Mouse (Mus musculus): ENCODE measurements around the gene Akap17b. TPM values are rescaled to one million over a fixed set of nuclear protein-coding genes. Genes with fewer than 3 reads are reported as not detected.

Gene Akap17b
- total RNA-seq, 2 experiments from 2014 or later: 12.6 to 12.8 TPM

DNA sequence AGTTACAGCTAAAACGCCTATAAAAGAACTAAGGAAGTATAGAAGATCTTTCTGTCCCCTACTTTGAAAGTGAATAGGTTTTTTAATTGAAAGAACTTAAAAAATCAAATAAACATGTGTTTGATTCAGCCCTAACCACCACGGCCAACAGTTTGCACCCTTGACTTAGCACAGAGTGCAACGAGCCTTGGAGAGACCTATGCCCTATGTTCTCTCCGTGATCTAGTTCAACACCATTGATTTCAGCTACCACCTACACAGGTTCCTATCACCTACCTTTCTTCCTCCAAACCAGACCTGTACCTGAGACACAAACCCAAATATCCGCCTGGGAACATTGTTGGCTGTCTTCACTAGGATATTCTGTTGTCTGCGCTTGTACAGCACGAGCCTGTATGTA is 54.9 kb downstream of the Akap17b start:
- no peak for DNase-seq (ENCODE audit: low spot score in 2 of 2)
- intact Hi-C loops (cut with DNase I): no loop called here

DNA sequence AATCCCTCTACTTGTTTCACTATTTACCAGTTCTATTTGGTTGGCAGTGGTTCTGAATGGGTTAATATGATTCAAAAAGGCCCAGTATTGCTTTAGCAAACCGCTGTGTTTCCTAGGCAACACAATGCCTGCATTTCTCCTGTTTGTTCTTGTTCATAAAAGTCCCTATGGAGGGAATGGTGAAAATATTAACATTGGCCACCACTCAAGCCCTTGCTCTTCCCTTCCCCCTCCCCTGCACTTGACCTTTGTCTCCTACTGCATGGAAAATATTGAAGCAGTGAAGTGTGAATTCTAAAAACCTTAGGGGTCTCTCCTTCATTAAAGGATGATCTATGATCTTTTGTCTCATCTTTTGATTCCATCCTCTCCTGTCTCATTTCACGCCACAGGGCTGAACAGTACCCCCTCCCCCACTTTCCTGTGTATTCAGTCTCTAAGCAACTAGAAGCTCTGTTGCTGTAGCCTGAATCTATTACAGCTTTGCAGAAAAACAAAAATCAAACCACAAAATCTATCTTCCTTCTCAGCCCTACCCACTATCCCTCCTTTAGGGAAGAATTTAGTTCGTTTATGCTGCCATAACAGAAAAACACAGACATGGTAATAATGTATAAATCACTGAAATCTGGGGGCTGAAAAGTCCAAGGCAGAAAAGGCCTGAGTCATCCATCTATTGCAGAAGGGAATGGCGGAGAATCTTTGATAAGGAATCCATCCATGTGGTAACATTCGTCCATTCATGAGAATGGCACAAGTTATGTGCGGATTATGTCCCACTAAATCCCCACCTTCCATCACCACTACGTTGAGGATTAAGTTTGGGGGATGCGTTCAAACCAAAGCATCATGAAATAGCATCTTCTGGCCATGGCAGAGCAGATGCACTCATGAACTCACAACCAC is 57.6 kb downstream of the Akap17b start:
- peak in 1 of 2 experiments; percentile 27 for DNase-seq (ENCODE audit: low spot score in 2 of 2)
- intact Hi-C loops (cut with DNase I): no loop called here

DNA sequence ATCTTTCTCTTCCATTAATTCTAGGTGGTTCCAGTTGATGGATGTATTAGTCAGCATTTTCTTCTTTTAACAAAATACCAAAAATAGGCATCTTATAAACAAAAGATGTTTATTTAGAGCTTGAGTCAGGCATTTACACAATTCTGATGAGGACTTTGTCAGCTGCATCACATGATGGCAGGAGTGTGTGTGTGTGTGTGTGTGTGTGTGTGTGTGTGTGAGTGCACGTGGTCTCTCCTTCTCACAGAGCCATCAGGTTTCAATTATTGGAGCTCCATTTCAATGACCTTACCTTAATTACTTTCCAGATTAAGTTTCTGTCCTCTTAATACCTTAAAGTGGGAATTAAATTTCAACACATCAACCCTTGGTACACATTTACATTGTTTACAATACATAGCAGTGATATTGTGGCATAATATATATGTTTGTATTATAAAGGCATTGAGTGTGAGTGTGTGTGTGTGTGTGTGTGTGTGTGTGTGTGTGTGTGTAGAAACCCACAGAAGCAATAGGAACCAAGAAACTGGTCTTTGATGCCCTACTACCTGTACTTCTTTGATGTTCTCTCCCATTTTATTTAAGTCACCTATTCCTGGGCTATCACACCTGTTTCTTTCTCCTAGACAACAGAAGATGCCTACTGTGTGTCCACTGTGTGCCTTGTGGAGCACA is 58.4 kb downstream of the Akap17b start:
- no peak for DNase-seq (ENCODE audit: low spot score in 2 of 2)
- intact Hi-C loops (cut with DNase I): no loop called here

DNA sequence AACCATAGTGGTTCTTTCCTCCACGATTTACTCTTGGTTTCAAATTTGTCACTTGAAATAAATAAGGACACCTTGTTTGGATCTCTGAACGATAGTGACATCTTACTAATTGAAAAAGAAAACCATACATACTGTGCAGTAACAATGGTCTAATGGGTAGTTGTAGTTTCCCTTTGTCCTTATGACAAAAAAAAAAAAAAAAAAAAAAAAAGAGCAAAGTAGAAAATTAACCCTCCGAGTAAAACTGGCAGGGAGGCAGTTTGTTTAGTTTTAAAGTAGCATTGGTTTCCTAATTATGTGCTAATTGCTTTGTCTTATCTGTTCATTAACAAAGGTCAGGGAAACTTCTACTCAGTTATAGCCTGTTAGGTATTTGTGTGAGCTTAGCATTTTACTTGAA is 83.1 kb downstream of the Akap17b start:
- intact Hi-C loops (cut with DNase I): no loop called here
- DNase-seq (ENCODE audit: low spot score in 2 of 2): no peak

DNA sequence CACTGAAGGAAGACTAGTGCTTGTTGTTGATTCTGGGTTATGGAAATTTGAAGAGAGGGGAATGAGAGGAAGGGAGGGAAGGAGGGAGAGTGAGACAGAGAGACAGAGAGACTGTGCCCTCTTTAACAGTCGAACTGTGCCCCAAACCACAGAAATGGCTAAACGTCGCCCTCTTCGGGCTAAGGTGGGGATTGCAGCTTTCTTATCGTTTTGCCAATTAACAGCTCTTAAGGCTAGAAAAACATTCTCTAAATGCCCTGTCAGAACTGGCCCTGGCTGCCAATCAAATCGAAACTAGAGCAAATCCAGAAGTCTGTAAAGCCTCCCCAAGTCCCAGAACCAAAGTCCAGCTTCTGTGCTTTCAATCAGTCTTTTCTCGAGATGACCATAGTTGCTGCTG is 83.5 kb downstream of the Akap17b start:
- intact Hi-C loops (cut with DNase I): loop anchor here (2.0 kb wide), 1 partner anchor 27 kb away; no protein-coding TSS in a partner anchor
- peak; percentile 62 to 65 for DNase-seq (ENCODE audit: low spot score in 2 of 2)

DNA sequence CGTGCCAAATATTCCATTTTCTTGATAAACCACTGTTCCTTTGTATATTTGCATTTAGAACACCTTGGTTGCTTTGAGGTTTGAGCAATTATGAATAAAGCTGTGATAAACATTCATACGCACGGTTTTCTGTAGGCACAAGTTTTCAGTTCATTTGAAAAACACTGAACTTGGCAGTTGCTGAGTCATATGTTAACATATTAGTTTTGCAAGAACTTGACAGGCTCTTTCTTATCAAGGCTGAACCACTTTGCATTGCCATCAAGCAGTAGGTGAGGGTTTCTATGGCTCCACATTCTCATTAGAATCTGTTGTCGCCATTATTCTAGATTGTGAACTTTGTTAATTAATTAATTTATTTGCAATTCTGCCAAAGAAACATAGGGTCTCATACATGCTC is 85.0 kb downstream of the Akap17b start:
- DNase-seq (ENCODE audit: low spot score in 2 of 2): no peak
- intact Hi-C loops (cut with DNase I): loop anchor here (2.0 kb wide), 1 partner anchor 25 kb away; no protein-coding TSS in a partner anchor

Other genes with a start within 250 kb of the Akap17b start
- gene Gm6268, start 244.1 kb downstream of the Akap17b start, total RNA-seq (2021): not detected
- gene Gm14569, start 153.6 kb downstream of the Akap17b start, total RNA-seq (2021): under 1 TPM in 1 of 2 experiments, not detected in 1; 0.53 TPM
- gene Pgrmc1, start 47.2 kb downstream of the Akap17b start, total RNA-seq (2021): 100 to 1,000 TPM; 307 to 330 TPM
- under 1 TPM; 0.55 to 0.62 TPM for gene Slc25a43, start 98.3 kb upstream of the Akap17b start, total RNA-seq (2021)
- 100 to 1,000 TPM; 343 to 350 TPM for gene Slc25a5, start 150.3 kb upstream of the Akap17b start, total RNA-seq (2021)
- gene Ube2a, start 228.5 kb upstream of the Akap17b start, total RNA-seq (2021): 10 to 100 TPM; 47.8 to 56.8 TPM
- gene C330007P06Rik, start 228.7 kb upstream of the Akap17b start, total RNA-seq (2021): 10 to 100 TPM; 39.5 to 41.1 TPM